Mouse (Mus musculus) Patski (cell line): ENCODE results near the gene Cep63. TPM values are rescaled to one million over a fixed set of nuclear protein-coding genes. Genes with fewer than 3 reads are reported as not detected.
A peak's percentile ranks its signal among the peaks of the same experiment; 100 is the strongest.

Experiments
- ATAC-seq: fragments of 100-300 bp; one replicate; pipeline ENCODE4 v1.8.0; 2021
- CTCF ChIA-PET: fragments of 350-600 bp; sonication (Branson Sonifier 250); formaldehyde crosslinking; loops from one replicate; lab custom pipeline; 2022; ENCODE audit warnings: inconsistent platforms; lab: Charles Lee
- POLR2A ChIA-PET: fragments of 350-600 bp; sonication (Branson Sonifier 250); formaldehyde crosslinking; loops from one replicate; lab custom pipeline; 2022; ENCODE audit warnings: antibody characterized with exemption, inconsistent platforms; lab: Charles Lee
- DNase-seq: peaks from one replicate; pipeline ENCODE4 v3.0.0-alpha.2; 2011; ENCODE audit warnings: low read depth, low spot score
- H3K27me3 ChIP-seq: fragments of 371-371 bp; one replicate; pipeline ENCODE4 v1.5.1; 2021
- CTCF ChIP-seq: fragments of 100-300 bp; IDR thresholded peaks from one replicate; pipeline ENCODE4 v1.5.1; 2021
- in situ Hi-C: fragments of 300-500 bp; cut with MboI; formaldehyde crosslinking; loops from 3 replicates; pipeline ENCODE4 v1.11.1; 2018; ENCODE audit warnings: low pct_unique_long_range_greater_than_20kb, mixed read lengths
- polyA plus RNA-seq: library from polyadenylated mRNA; unstranded; gene quantifications from one replicate; pipeline ENCODE4 v1.2.3, GENCODE M21; 2021

Gene Cep63
- polyA plus RNA-seq, 1 experiment from 2014 or later: 33.9 TPM

- in situ Hi-C loops: loop anchor here (5.0 kb wide), 1 partner anchor 130 kb away; no protein-coding TSS in a partner anchor
- TF ChIP-seq CTCF: no peak
- no peaks in the 10 kb centered on the region for H3K27me3 ChIP-seq
- no peak for ATAC-seq
- ChIA-PET POLR2A (interaction anchor here (1.0 to 1.3 kb wide), 2 partner anchors 74 to 79 kb away, joined by 3 to 7 read pairs; no protein-coding TSS in a partner anchor), CTCF (interaction anchor here (0.8 kb wide), 1 partner anchor 20 kb away, joined by 3 read pairs; no protein-coding TSS in a partner anchor)
- no peak for DNase-seq
These were observed 20.7 kb upstream of the Cep63 start for GRCm38 (mm10) chr9:102647010-102647409.

GRCm38 (mm10) chr9:102645119-102645695, 18.9 kb upstream of the Cep63 start:
- no peak for DNase-seq
- in situ Hi-C loops: loop anchor here (5.0 kb wide), 1 partner anchor 132 kb away; no protein-coding TSS in a partner anchor
- no peaks in the 10 kb centered on the region for H3K27me3 ChIP-seq
- ATAC-seq: no peak
- POLR2A ChIA-PET: interaction anchor here (0.6 kb wide), 1 partner anchor 9 kb away, joined by 3 read pairs; no protein-coding TSS in a partner anchor
- CTCF ChIA-PET: interaction anchor here (1.1 kb wide), 1 partner anchor 69 kb away, joined by 3 read pairs; no protein-coding TSS in a partner anchor
- no peak for TF ChIP-seq CTCF

GRCm38 (mm10) chr9:102643486-102644101, 17.3 kb upstream of the Cep63 start:
- in situ Hi-C loops: no loop called here
- H3K27me3 ChIP-seq: no peaks in the 10 kb centered on the region
- ATAC-seq: peak; percentile 84
- POLR2A ChIA-PET: interaction anchor here (0.8 to 13.2 kb wide), 2 partner anchors 70 to 81 kb away, joined by 3 to 274 read pairs; partner anchors contain the start of gene Amotl2
- DNase-seq: peak; percentile 79
- no peak for TF ChIP-seq CTCF
- CTCF ChIA-PET: interaction anchor here (1.0 to 1.2 kb wide), 3 partner anchors 73 to 141 kb away, joined by 3 to 4 read pairs (median 3); partner anchors contain the start of gene Amotl2

- no peak for DNase-seq
- in situ Hi-C loops: no loop called here
These were observed 16.7 kb upstream of the Cep63 start for GRCm38 (mm10) chr9:102643071-102643485.

GRCm38 (mm10) chr9:102641531-102641930, 15.2 kb upstream of the Cep63 start:
- ChIA-PET CTCF (interaction anchor here (1.9 kb wide), 1 partner anchor 238 kb away, joined by 9 read pairs; no protein-coding TSS in a partner anchor), POLR2A (interaction anchor here (13.2 kb wide), 1 partner anchor 83 kb away, joined by 274 read pairs; the partner anchor contains the start of gene Amotl2)
- in situ Hi-C loops: no loop called here
- H3K27me3 ChIP-seq: no peaks in the 10 kb centered on the region
- no peak for TF ChIP-seq CTCF
- ATAC-seq: no peak
- no peak for DNase-seq

More at GRCm38 (mm10) chr9:102643071-102643485, 16.7 kb upstream of the Cep63 start:
- no peak for ATAC-seq
- POLR2A ChIA-PET: interaction anchor here (0.8 to 13.2 kb wide), 2 partner anchors 70 to 82 kb away, joined by 3 to 274 read pairs; partner anchors contain the start of gene Amotl2
- CTCF ChIA-PET: interaction anchor here (1.0 to 1.9 kb wide), 5 partner anchors 73 to 236 kb away, joined by 3 to 9 read pairs (median 3); partner anchors contain the start of gene Amotl2
- no peak for TF ChIP-seq CTCF
- no peaks in the 10 kb centered on the region for H3K27me3 ChIP-seq

- H3K27me3 ChIP-seq: no peaks in the 10 kb centered on the region
- ChIA-PET POLR2A (interaction anchor here (1.2 to 13.2 kb wide), 2 partner anchors 85 to 140 kb away, joined by 3 to 274 read pairs; partner anchors contain the start of gene Amotl2), CTCF (interaction anchor here (0.8 to 2.3 kb wide), 9 partner anchors 9 to 240 kb away, joined by 3 to 10 read pairs (median 5); no protein-coding TSS in a partner anchor)
- ATAC-seq (no peak), DNase-seq (no peak)
- no peak for TF ChIP-seq CTCF
- in situ Hi-C loops: loop anchor here (5.0 kb wide), 2 partner anchors 83 to 228 kb away; no protein-coding TSS in a partner anchor
These were observed 13.2 kb upstream of the Cep63 start for GRCm38 (mm10) chr9:102639510-102639909.

GRCm38 (mm10) chr9:102638963-102639362, 12.6 kb upstream of the Cep63 start:
- POLR2A ChIA-PET: interaction anchor here (1.2 to 13.2 kb wide), 2 partner anchors 86 to 141 kb away, joined by 3 to 274 read pairs; partner anchors contain the start of gene Amotl2
- no peak for DNase-seq
- in situ Hi-C loops: loop anchor here (5.0 kb wide), 2 partner anchors 83 to 228 kb away; no protein-coding TSS in a partner anchor
- CTCF ChIA-PET: interaction anchor here (0.8 to 2.3 kb wide), 9 partner anchors 10 to 240 kb away, joined by 3 to 10 read pairs (median 5); no protein-coding TSS in a partner anchor
- TF ChIP-seq CTCF: no peak
- H3K27me3 ChIP-seq: no peaks in the 10 kb centered on the region
- ATAC-seq: no peak

- no peak for TF ChIP-seq CTCF
- ATAC-seq (no peak), DNase-seq (no peak)
- in situ Hi-C loops: loop anchor here (5.0 kb wide), 2 partner anchors 85 to 230 kb away; no protein-coding TSS in a partner anchor
- ChIA-PET CTCF (interaction anchor here (0.8 to 5.5 kb wide), 19 partner anchors 12 to 243 kb away, joined by 3 to 71 read pairs (median 9); no protein-coding TSS in a partner anchor), POLR2A (interaction anchor here (0.5 to 13.2 kb wide), 4 partner anchors 10 to 146 kb away, joined by 3 to 274 read pairs (median 7); partner anchors contain the start of genes Amotl2 and Cep63)
- H3K27me3 ChIP-seq: no peaks in the 10 kb centered on the region
These were observed 10.8 kb upstream of the Cep63 start for GRCm38 (mm10) chr9:102637115-102637514.

- DNase-seq (no peak), ATAC-seq (peak; percentile 28)
- ChIA-PET POLR2A (interaction anchor here (0.5 to 13.2 kb wide), 4 partner anchors 10 to 146 kb away, joined by 3 to 274 read pairs (median 8); partner anchors contain the start of genes Amotl2 and Cep63), CTCF (interaction anchor here (0.7 to 5.5 kb wide), 28 partner anchors 12 to 243 kb away, joined by 3 to 71 read pairs (median 7); no protein-coding TSS in a partner anchor)
- in situ Hi-C loops: loop anchor here (5.0 kb wide), 2 partner anchors 86 to 231 kb away; no protein-coding TSS in a partner anchor
- TF ChIP-seq CTCF: peak; percentile 79
- H3K27me3 ChIP-seq: no peaks in the 10 kb centered on the region
These were observed 10.2 kb upstream of the Cep63 start for GRCm38 (mm10) chr9:102636553-102636952.
